11 mouse cellular contexts compared by ENCODE assay signal in the genomic region with DNA sequence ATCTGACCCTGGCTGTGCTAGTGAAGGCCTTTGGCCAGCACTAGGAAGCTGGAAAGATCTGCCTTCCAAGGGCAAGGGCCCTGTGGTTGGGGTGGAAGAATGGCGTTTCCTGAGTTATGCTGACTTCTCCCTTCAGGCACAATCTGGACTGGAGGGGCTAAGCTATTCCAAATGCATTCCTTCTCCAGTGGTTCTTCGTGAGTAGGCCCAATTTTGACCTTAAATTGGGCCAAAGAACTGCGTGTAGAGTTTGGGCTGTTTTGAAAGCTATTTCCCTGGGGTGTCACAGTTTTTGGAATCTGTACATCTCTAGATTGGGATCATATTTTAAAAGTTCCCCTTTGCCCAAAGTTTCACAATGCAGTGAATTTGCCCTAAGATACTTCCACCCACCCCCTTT. TPM values are rescaled to one million over a fixed set of nuclear protein-coding genes. Genes with fewer than 3 reads are reported as not detected.
DNase-seq lines count a peak whose midpoint lies in the region; ATAC-seq and TF ChIP-seq lines count a peak whose summit lies in the region.
"Had no signal": no experiment of that assay in that cellular context is flagged by ENCODE, and none has a peak within 500 bp of the region (broad histone marks: within the 10 kb centered on the region; RNA-seq: fewer than 3 reads in every experiment).

No protein-coding gene starts in this region.

- peaks cover 12% of the 10 kb centered on the region; the same call in 1 of the 2 replicates for H3K36me3 ChIP-seq in embryonic facial prominence, embryonic 12.5 days
- peaks cover 28% of the 10 kb centered on the region for H3K36me3 ChIP-seq in embryonic facial prominence, embryonic 10.5 days (replicated peaks)
- H3K36me3 ChIP-seq in intestine, embryonic 14.5 days (ENCODE audit: control insufficient read depth, insufficient read depth, low read length) = no peaks in the 10 kb centered on the region
- no peaks in the 10 kb centered on the region for H3K36me3 ChIP-seq in intestine, postnatal 0 days (ENCODE audit: control insufficient read depth, insufficient read depth)
- no peaks in the 10 kb centered on the region for H3K36me3 ChIP-seq in embryonic facial prominence, embryonic 14.5 days (ENCODE audit: control insufficient read depth, insufficient read depth, low read length)
- H3K36me3 ChIP-seq in limb, embryonic 14.5 days (ENCODE audit: control insufficient read depth, insufficient read depth, low read length) = 0 out of 2 replicates have a peak, but pooled peaks cover 8% of the 10 kb centered on the region

- peaks cover 75% of the 10 kb centered on the region for H3K4me1 ChIP-seq in embryonic facial prominence, embryonic 12.5 days
- H3K4me1 ChIP-seq in embryonic facial prominence, embryonic 10.5 days = peaks cover 88% of the 10 kb centered on the region
- peaks cover 29% of the 10 kb centered on the region for H3K4me1 ChIP-seq in intestine, embryonic 14.5 days (replicated peaks; ENCODE audit: control insufficient read depth, insufficient read depth, low read length)
- H3K4me1 ChIP-seq in intestine, postnatal 0 days (replicated peaks; ENCODE audit: control insufficient read depth, insufficient read depth, low read length) = peaks cover 9% of the 10 kb centered on the region
- peaks cover 18% of the 10 kb centered on the region for H3K4me1 ChIP-seq in embryonic facial prominence, embryonic 14.5 days (ENCODE audit: control insufficient read depth, insufficient read depth, low read length)
- peaks cover 80% of the 10 kb centered on the region for H3K4me1 ChIP-seq in limb, embryonic 14.5 days (ENCODE audit: control insufficient read depth, insufficient read depth, low read length)

- peak overlapping the region; percentile 75 for H3K4me2 ChIP-seq in embryonic facial prominence, embryonic 12.5 days (replicated peaks)
- 0 out of 2 replicates have a peak overlapping the region, but pooled peaks have one; percentile 6 for H3K4me2 ChIP-seq in intestine, embryonic 14.5 days (ENCODE audit: low read length)
- H3K4me2 ChIP-seq in intestine, postnatal 0 days (replicated peaks; ENCODE audit: low read depth) = no peak overlapping the region
- H3K4me2 ChIP-seq in embryonic facial prominence, embryonic 14.5 days (ENCODE audit: low read depth, low read length) = peak overlapping the region; percentile 76; the same call in 1 of the 2 replicates
- H3K4me2 ChIP-seq in limb, embryonic 14.5 days (replicated peaks; ENCODE audit: low read depth, low read length, severe bottlenecking) = peak overlapping the region; percentile 68

- no peak for TF ChIP-seq POLR2A in limb, embryonic 14.5 days (IDR thresholded peaks at IDR 0.05; ENCODE audit: borderline replicate concordance, extremely low read depth, insufficient read depth, insufficient read length)

- H3K9me3 ChIP-seq in embryonic facial prominence, embryonic 12.5 days = no peaks in the 10 kb centered on the region
- H3K9me3 ChIP-seq in embryonic facial prominence, embryonic 10.5 days = no peaks in the 10 kb centered on the region
- no peaks in the 10 kb centered on the region for H3K9me3 ChIP-seq in intestine, embryonic 14.5 days (ENCODE audit: control insufficient read depth, low read length)
- H3K9me3 ChIP-seq in intestine, postnatal 0 days (ENCODE audit: control insufficient read depth) = no peaks in the 10 kb centered on the region
- no peaks in the 10 kb centered on the region for H3K9me3 ChIP-seq in embryonic facial prominence, embryonic 14.5 days (ENCODE audit: control insufficient read depth, low read length)
- no peaks in the 10 kb centered on the region for H3K9me3 ChIP-seq in limb, embryonic 14.5 days (ENCODE audit: control insufficient read depth, low read length)

- H3K9ac ChIP-seq in embryonic facial prominence, embryonic 12.5 days = 0 out of 2 replicates have a peak overlapping the region, but pooled peaks have one; percentile 30
- no peak overlapping the region for H3K9ac ChIP-seq in intestine, embryonic 14.5 days (ENCODE audit: low read length)
- no peak overlapping the region for H3K9ac ChIP-seq in intestine, postnatal 0 days (ENCODE audit: low read depth, low read length)
- 0 out of 2 replicates have a peak overlapping the region, but pooled peaks have one; percentile 26 for H3K9ac ChIP-seq in embryonic facial prominence, embryonic 14.5 days (ENCODE audit: low read depth, low read length)
- no peak overlapping the region for H3K9ac ChIP-seq in limb, embryonic 14.5 days (ENCODE audit: low read depth, low read length, severe bottlenecking)

- DNase-seq in embryonic facial prominence, embryonic 10.5 days (ENCODE audit: low spot score) = no peak
- DNase-seq in intestine, embryonic 14.5 days (ENCODE audit: low spot score) = no peak
- no peak for DNase-seq in embryonic facial prominence, embryonic 14.5 days (ENCODE audit: low spot score)
- DNase-seq in limb, embryonic 14.5 days (ENCODE audit: low spot score) = no peak
- no peak for DNase-seq in thymus, postnatal 36 days
- DNase-seq in left cerebral cortex, adult 2 months (ENCODE audit: extremely low spot score in 1 of 2, low spot score in 2 of 2) = no peak
- DNase-seq: adrenal gland, adult 2 months; lung, adult 2 months had no signal

- TF ChIP-seq CTCF in intestine, postnatal 0 days (IDR thresholded peaks at IDR 0.05; ENCODE audit: low read depth) = no peak
- TF ChIP-seq CTCF in left cerebral cortex, adult 2 months (IDR thresholded peaks at IDR 0.05) = no peak

- no peak overlapping the region for H3K4me3 ChIP-seq in embryonic facial prominence, embryonic 12.5 days
- H3K4me3 ChIP-seq in embryonic facial prominence, embryonic 10.5 days = no peak overlapping the region
- H3K4me3 ChIP-seq in intestine, embryonic 14.5 days (ENCODE audit: low read depth, low read length) = no peak overlapping the region
- H3K4me3 ChIP-seq in intestine, postnatal 0 days (ENCODE audit: low read depth, low read length) = no peak overlapping the region
- no peak overlapping the region for H3K4me3 ChIP-seq in embryonic facial prominence, embryonic 14.5 days (ENCODE audit: low read depth, low read length)
- 0 out of 2 replicates have a peak overlapping the region, but pooled peaks have one; percentile 5 for H3K4me3 ChIP-seq in limb, embryonic 14.5 days (replicated peaks; ENCODE audit: low read length)
- no peak overlapping the region for H3K4me3 ChIP-seq in left cerebral cortex, adult 2 months

- H3K27me3 ChIP-seq in embryonic facial prominence, embryonic 12.5 days = no peaks in the 10 kb centered on the region
- peaks cover 32% of the 10 kb centered on the region for H3K27me3 ChIP-seq in embryonic facial prominence, embryonic 10.5 days (replicated peaks; ENCODE audit: low read depth, poor library complexity, severe bottlenecking)
- no peaks in the 10 kb centered on the region for H3K27me3 ChIP-seq in intestine, embryonic 14.5 days (replicated peaks; ENCODE audit: control insufficient read depth, insufficient read depth, low read length)
- no peaks in the 10 kb centered on the region for H3K27me3 ChIP-seq in intestine, postnatal 0 days (replicated peaks; ENCODE audit: control insufficient read depth, insufficient read depth, low read length)
- H3K27me3 ChIP-seq in embryonic facial prominence, embryonic 14.5 days (replicated peaks; ENCODE audit: control insufficient read depth, insufficient read depth, low read length) = no peaks in the 10 kb centered on the region; the same call in 1 of the 2 replicates
- H3K27me3 ChIP-seq in limb, embryonic 14.5 days (ENCODE audit: control insufficient read depth, insufficient read depth, low read length) = no peaks in the 10 kb centered on the region

- WGBS in embryonic facial prominence, embryonic 12.5 days = 54% methylated on average over 3 of the region's 3 CpGs
- WGBS in embryonic facial prominence, embryonic 10.5 days = 74% methylated on average over 3 of the region's 3 CpGs
- 83% methylated on average over 3 of the region's 3 CpGs for WGBS in intestine, embryonic 14.5 days
- WGBS in intestine, postnatal 0 days = 75% methylated on average over 3 of the region's 3 CpGs
- WGBS in embryonic facial prominence, embryonic 14.5 days = 55% methylated on average over 3 of the region's 3 CpGs
- WGBS in limb, embryonic 14.5 days = 69% methylated on average over 3 of the region's 3 CpGs

- H3K27ac ChIP-seq in embryonic facial prominence, embryonic 12.5 days = 0 out of 2 replicates have a peak overlapping the region, but pooled peaks have one; percentile 41
- H3K27ac ChIP-seq in embryonic facial prominence, embryonic 10.5 days (replicated peaks) = no peak overlapping the region
- H3K27ac ChIP-seq in intestine, embryonic 14.5 days (ENCODE audit: low read depth) = no peak overlapping the region
- no peak overlapping the region for H3K27ac ChIP-seq in intestine, postnatal 0 days (ENCODE audit: low read depth, low read length)
- H3K27ac ChIP-seq in embryonic facial prominence, embryonic 14.5 days (replicated peaks; ENCODE audit: low read depth, low read length) = peak overlapping the region; percentile 71
- peak overlapping the region; percentile 75 for H3K27ac ChIP-seq in limb, embryonic 14.5 days (replicated peaks; ENCODE audit: low read depth, low read length)
- H3K27ac ChIP-seq in left cerebral cortex, adult 2 months = no peak overlapping the region

- ATAC-seq in embryonic facial prominence, embryonic 12.5 days (ENCODE audit: insufficient number of reproducible peaks, insufficient read depth, low FRiP score, low TSS enrichment) = no peak
- ATAC-seq in intestine, embryonic 14.5 days (replicated peaks; ENCODE audit: low FRiP score, low TSS enrichment, low read depth) = no peak
- no peak for ATAC-seq in intestine, postnatal 0 days
- ATAC-seq in embryonic facial prominence, embryonic 14.5 days (ENCODE audit: low read depth) = no peak
- ATAC-seq in limb, embryonic 14.5 days (ENCODE audit: low FRiP score, low read depth) = no peak
- ATAC-seq: inflammation-experienced regulatory T-cells, adult 6 months had no signal

- intact Hi-C loops in left cerebral cortex, adult 2 months (cut with DNase I) = loop anchor here (2.0 kb wide), 1 partner anchor 16 kb away; no protein-coding TSS in a partner anchor

RNA-seq across cellular contexts. Expression of a gene that starts 4.4 kb away (rescaled TPM):
- 45.4 and 46.8 TPM in 2 replicates for polyA plus RNA-seq in embryonic facial prominence, embryonic 12.5 days (2016; fragmentation: Nextera tagmentation; extraction: Ambion mirVana)
- polyA plus RNA-seq in embryonic facial prominence, embryonic 10.5 days (2016; fragmentation: Nextera tagmentation; extraction: Ambion mirVana) = 28.9 and 34.0 TPM in 2 replicates
- 17.9 and 26.6 TPM in 2 replicates for polyA plus RNA-seq in intestine, embryonic 14.5 days (2014; fragmentation: Nextera tagmentation; extraction: Ambion mirVana)
- 14.8 and 14.9 TPM in 2 replicates for polyA plus RNA-seq in intestine, postnatal 0 days (2015; fragmentation: Nextera tagmentation; extraction: Ambion mirVana)
- polyA plus RNA-seq in embryonic facial prominence, embryonic 14.5 days (2014; fragmentation: Nextera tagmentation; extraction: Ambion mirVana) = 42.3 and 45.1 TPM in 2 replicates
- 119 and 158 TPM in 2 replicates for polyA plus RNA-seq in limb, embryonic 14.5 days (2012; rRNA removed)
- polyA plus RNA-seq in limb, embryonic 14.5 days (2014; fragmentation: Nextera tagmentation; extraction: Ambion mirVana) = 46.5 and 51.8 TPM in 2 replicates
- total RNA-seq in left cerebral cortex, adult 2 months (2021) = 10 to 100 TPM; 19.7 to 21.7 TPM

RNA-seq across cellular contexts. Expression of a gene that starts 21.2 kb away (rescaled TPM):
- 1.3 and 1.8 TPM in 2 replicates for polyA plus RNA-seq in embryonic facial prominence, embryonic 12.5 days (2016; fragmentation: Nextera tagmentation; extraction: Ambion mirVana)
- 0.55 and 0.92 TPM in 2 replicates for polyA plus RNA-seq in embryonic facial prominence, embryonic 10.5 days (2016; fragmentation: Nextera tagmentation; extraction: Ambion mirVana)
- 1.1 and 1.2 TPM in 2 replicates for polyA plus RNA-seq in intestine, embryonic 14.5 days (2014; fragmentation: Nextera tagmentation; extraction: Ambion mirVana)
- 1.9 and 2.1 TPM in 2 replicates for polyA plus RNA-seq in intestine, postnatal 0 days (2015; fragmentation: Nextera tagmentation; extraction: Ambion mirVana)
- polyA plus RNA-seq in embryonic facial prominence, embryonic 14.5 days (2014; fragmentation: Nextera tagmentation; extraction: Ambion mirVana) = 1.2 and 1.6 TPM in 2 replicates
- polyA plus RNA-seq in limb, embryonic 14.5 days (2012; rRNA removed) = 1.3 and 2.6 TPM in 2 replicates
- 1.1 and 1.4 TPM in 2 replicates for polyA plus RNA-seq in limb, embryonic 14.5 days (2014; fragmentation: Nextera tagmentation; extraction: Ambion mirVana)
- 1 to 10 TPM in 1 of 2 experiments, under 1 TPM in 1; 0.89 to 1.4 TPM for total RNA-seq in left cerebral cortex, adult 2 months (2021)

RNA-seq across cellular contexts. Expression of a gene that starts 27.1 kb away (rescaled TPM):
- 16.6 and 18.8 TPM in 2 replicates for polyA plus RNA-seq in embryonic facial prominence, embryonic 12.5 days (2016; fragmentation: Nextera tagmentation; extraction: Ambion mirVana)
- polyA plus RNA-seq in embryonic facial prominence, embryonic 10.5 days (2016; fragmentation: Nextera tagmentation; extraction: Ambion mirVana) = 12.5 and 14.5 TPM in 2 replicates
- 8.0 and 10.1 TPM in 2 replicates for polyA plus RNA-seq in intestine, embryonic 14.5 days (2014; fragmentation: Nextera tagmentation; extraction: Ambion mirVana)
- polyA plus RNA-seq in intestine, postnatal 0 days (2015; fragmentation: Nextera tagmentation; extraction: Ambion mirVana) = 10.3 and 13.6 TPM in 2 replicates
- polyA plus RNA-seq in embryonic facial prominence, embryonic 14.5 days (2014; fragmentation: Nextera tagmentation; extraction: Ambion mirVana) = 9.6 and 9.8 TPM in 2 replicates
- 35.3 and 40.5 TPM in 2 replicates for polyA plus RNA-seq in limb, embryonic 14.5 days (2012; rRNA removed)
- 12.5 and 13.3 TPM in 2 replicates for polyA plus RNA-seq in limb, embryonic 14.5 days (2014; fragmentation: Nextera tagmentation; extraction: Ambion mirVana)
- total RNA-seq in left cerebral cortex, adult 2 months (2021) = 10 to 100 TPM; 58.9 to 59.7 TPM

RNA-seq across cellular contexts. Expression of a gene that starts 36.4 kb away (rescaled TPM):
- 13.4 and 14.5 TPM in 2 replicates for polyA plus RNA-seq in embryonic facial prominence, embryonic 12.5 days (2016; fragmentation: Nextera tagmentation; extraction: Ambion mirVana)
- 9.3 and 9.6 TPM in 2 replicates for polyA plus RNA-seq in embryonic facial prominence, embryonic 10.5 days (2016; fragmentation: Nextera tagmentation; extraction: Ambion mirVana)
- polyA plus RNA-seq in intestine, embryonic 14.5 days (2014; fragmentation: Nextera tagmentation; extraction: Ambion mirVana) = 13.4 and 15.2 TPM in 2 replicates
- 4.8 and 5.8 TPM in 2 replicates for polyA plus RNA-seq in intestine, postnatal 0 days (2015; fragmentation: Nextera tagmentation; extraction: Ambion mirVana)
- polyA plus RNA-seq in embryonic facial prominence, embryonic 14.5 days (2014; fragmentation: Nextera tagmentation; extraction: Ambion mirVana) = 13.6 and 14.5 TPM in 2 replicates
- polyA plus RNA-seq in limb, embryonic 14.5 days (2012; rRNA removed) = 21.4 and 26.8 TPM in 2 replicates
- polyA plus RNA-seq in limb, embryonic 14.5 days (2014; fragmentation: Nextera tagmentation; extraction: Ambion mirVana) = 15.6 and 17.1 TPM in 2 replicates
- total RNA-seq in left cerebral cortex, adult 2 months (2021) = 10 to 100 TPM; 14.9 to 20.8 TPM

Comparison
In these comparisons a context has a peak if more than half of its experiments do, and no peak if none do; other contexts are left out.
1. H3K27ac ChIP-seq: peak in embryonic facial prominence, embryonic 12.5 days (single experiment), embryonic facial prominence, embryonic 14.5 days (single experiment) and limb, embryonic 14.5 days (single experiment); none in embryonic facial prominence, embryonic 10.5 days (single experiment), intestine, embryonic 14.5 days (single experiment), intestine, postnatal 0 days (single experiment) and left cerebral cortex, adult 2 months (single experiment).
2. H3K9ac ChIP-seq: peak in embryonic facial prominence, embryonic 12.5 days (single experiment) and embryonic facial prominence, embryonic 14.5 days (single experiment); none in intestine, embryonic 14.5 days (single experiment), intestine, postnatal 0 days (single experiment) and limb, embryonic 14.5 days (single experiment).